Mouse (Mus musculus): ENCODE measurements around the gene Rpl22.
A peak's percentile ranks its signal among the peaks of the same experiment; 100 is the strongest.

The Rpl22 gene

DNA sequence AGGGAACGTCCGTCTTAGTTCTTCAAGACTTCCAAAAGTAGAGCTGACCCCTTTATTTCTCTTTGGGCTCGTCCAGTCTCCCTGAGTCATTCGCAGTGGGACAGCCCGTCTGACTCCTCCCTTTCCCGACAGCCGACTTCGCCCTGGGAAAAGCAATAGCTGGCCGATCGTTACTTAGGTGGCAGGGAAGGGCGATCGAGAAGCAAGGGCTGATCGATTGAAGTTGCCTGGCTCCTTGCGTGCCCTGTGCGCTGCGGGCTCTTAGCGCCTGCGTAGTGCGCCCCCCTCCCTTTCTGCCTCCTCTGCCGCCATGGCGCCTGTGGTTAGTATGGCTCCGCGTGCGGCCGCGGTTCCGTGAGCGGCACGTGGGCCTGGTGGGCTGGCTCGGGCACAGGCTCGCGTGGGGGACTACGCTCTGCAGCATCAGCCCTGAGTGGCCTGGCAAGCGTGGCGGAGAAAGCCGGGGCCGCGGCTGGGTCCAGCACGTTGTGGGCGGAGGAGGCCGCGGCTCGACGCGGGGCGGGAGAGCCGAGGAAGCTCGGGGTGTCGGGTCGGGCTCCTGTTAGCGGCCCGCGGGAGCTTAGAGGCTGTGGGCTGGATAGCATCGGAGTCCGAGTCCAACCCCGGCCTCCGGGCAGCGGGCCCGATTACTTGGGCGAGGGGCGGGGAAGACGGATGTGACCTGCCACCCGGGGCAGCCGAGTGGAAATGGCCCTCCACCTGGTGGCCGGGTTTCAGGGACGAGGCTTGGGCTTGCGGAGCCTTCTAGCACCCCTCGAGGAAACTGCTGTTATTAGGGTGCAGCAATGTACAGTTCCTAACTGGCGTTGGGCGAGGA is at the start of gene Rpl22:
Gene Rpl22 (plus strand): TSS at position 169 of the 838 bp plus-strand sequence.
- DNase-seq (ENCODE audit: low read depth, low spot score), result peak; percentile 97

DNA sequence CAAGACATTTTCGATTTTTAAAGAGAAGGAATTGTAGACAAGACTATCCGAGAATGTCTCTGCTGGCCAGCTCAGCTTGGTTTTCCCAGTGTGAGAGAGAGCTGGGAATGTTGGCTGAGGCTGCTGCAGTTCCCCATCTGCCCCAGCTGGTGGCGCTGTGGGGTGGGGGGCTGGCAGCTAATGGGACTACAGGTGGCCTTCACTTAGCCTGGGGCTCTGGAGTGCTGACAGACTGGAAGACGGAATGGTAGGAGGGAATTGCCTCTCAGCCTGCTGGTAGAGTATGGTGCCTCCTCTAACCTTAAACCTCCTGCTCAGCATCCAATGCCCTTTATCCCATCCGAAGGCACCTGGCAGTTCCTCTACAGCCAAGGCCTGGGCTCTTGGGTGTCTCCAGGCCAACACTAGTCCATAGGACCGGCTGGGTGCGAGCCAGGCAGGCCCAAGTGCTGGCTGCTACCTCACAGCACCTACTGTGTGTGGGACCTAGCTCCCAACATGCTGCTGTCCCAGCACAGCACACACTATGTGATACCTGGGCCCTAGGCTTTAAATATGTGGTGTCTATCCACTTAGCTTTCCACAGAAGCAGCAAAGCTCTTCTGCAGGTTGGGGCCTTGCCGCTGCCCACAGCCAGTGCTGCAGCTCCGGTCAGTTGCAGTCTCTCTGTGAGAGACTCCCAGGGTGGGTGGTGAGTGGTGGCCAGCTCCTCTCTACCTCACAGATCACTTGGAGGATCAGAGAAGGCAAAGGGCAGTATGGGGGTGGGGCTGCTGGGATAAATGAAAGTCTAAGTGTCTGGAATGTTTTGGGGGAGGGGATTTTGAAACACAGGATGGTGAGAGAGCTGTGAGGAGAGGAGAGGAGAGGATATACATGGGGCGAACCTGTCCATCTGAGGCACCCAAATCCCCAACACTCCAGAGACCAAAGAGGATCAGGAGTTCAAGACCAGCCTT is 48.9 kb upstream of the Rpl22 start:
- no peak for DNase-seq (ENCODE audit: low read depth, low spot score)

DNA sequence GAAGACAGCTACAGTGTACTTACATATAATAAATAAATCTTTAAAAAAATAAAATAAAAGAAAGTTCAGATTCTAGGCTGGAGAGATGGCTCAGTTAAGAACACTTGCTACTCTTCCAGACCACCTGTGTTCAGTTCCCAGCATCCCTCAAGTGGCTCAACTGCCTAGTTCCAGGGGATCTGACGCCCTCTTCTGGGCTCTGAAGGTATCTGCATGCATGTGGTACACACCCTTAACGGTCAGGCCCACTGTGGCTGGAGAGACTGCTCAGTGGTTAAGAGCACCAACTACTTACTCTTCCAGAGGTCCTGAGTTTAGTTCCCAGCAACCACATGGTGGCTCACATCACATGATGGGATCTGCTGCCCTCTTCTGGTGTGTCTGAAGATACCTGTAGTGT is 47.6 kb upstream of the Rpl22 start:
- DNase-seq (ENCODE audit: low read depth, low spot score), result no peak

DNA sequence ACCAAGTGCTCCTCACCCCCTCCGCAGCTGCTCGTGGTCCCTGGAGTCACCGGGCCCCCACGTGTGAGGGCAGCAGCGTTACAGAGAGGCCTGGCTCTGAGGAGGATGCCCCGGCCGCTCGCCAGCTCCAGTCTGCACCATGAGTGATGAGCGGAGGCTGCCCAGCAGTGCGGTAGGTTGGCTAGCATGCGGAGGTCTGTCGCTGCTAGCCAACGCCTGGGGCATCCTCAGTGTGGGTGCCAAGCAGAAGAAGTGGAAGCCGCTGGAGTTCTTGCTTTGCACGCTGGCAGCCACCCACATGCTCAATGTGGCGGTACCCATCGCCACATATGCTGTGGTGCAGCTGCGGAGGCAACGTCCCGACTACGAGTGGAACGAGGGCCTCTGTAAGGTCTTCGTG is 46.6 kb upstream of the Rpl22 start:
- no peak for DNase-seq (ENCODE audit: low read depth, low spot score)

DNA sequence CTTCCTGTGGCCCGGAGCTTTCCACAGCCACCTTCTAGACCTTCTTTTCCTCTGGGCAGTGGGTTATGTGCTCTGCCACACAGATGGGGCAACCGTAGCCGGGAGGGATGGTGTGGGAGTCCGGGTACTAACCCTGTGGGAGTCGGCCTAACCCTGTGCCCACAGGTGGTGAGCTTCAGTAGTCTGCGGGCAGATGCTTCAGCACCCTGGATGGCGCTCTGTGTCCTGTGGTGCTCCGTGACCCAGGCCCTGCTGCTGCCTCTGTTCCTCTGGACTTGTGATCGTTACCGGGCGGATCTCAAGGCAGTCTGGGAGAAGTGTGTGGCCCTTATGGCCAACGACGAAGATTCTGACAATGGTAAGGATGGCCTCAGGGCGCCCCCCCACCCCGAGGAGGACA is 43.9 kb upstream of the Rpl22 start:
- no peak for DNase-seq (ENCODE audit: low read depth, low spot score)

DNA sequence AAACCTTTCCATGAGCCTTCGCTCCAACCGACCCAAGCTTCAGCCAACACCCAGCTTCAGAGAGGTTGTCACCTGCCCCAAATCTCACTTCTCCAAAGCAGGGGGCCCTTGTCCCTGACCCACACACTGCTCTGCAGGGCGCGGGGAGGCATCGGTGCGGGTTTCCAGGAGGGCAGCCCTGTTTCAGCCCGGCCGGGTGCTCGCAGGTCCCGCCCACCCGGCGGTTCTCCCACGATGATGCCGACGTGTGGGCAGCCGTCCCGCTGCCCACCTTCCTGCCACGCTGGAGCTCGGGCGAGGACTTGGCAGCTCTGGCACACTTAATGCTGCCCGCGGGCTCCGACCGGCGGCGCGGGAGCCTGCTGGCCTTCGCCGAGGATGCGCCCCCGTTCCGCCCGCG is 42.8 kb upstream of the Rpl22 start:
- DNase-seq (ENCODE audit: low read depth, low spot score), result peak; percentile 36

DNA sequence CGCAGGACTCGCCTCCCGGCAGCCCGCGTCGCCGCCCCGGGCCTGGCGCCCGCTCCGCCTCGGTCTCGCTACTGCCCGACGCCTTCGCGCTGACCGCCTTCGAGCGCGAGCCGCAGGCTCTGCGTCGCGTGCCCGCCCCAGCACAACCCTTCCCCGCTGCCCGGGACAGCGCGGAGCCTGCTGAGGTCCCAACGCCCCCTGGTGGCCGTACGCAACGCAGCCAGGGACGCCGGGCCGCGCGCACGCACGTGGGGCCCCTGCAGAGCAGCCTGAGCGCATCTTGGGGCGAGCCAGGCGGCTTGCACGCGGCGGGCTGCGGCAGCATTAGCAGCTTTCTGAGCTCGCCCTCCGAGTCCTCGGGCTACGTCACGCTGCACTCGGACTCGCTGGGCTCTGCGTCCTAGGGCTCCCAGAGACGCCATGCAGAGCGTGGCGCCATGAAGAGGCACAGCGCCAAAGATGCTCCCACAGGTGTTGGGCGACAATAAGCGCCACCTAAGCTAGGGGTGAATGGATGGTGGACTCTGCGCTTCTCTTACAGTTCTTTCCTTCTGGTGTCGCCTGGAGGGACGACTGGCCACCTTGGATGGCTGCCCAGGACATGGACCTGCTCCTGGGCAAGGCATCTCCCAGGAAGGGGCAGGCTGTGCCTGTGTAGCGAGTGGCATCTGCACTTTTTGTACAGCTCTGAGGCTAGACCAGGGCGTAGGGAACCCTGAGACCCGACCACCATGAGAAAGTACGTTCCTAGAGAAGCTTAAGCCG is 42.2 kb upstream of the Rpl22 start:
- peak; percentile 84 for DNase-seq (ENCODE audit: low read depth, low spot score)

DNA sequence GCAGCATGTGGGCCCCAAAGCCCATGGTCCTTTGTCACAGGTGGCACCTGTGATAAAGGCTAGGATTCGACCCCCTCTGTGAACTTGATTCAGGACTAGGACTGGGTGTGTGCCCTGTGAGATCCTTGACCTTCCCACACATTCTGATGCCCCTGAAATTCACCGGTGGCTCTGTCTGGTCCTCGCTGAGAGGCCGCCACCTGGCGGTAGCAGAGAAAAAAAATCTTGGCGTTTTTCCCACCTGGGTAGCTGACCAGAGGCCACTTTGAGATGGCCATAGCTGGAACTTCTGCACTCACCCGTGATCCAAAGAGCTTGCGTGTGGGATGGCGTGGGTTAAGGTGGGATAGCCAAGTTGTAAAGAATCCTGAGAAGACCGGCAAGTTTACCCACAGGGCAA is 40.0 kb upstream of the Rpl22 start:
- peak; percentile 53 for DNase-seq (ENCODE audit: low read depth, low spot score)

DNA sequence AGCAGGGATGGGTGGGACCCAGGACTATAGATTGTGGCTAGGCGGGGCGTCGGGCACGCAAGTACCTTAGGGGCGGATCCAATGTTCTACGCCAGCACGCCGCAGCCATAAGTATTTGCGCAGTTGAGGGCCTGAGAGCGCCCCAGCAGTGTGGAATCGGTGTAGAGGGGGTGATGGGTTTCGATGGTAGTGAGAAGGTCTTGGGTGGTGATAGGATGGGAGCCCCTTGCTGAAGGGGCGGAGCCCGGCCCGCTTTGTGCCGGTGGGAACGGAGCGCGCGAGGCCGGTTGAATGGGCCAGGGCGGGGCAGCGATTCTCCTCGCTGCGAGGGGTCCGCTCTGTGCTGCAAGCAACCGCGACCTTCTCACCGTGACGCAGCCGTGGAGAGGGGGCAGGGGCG is 39.4 kb upstream of the Rpl22 start:
- DNase-seq (ENCODE audit: low read depth, low spot score), result no peak

DNA sequence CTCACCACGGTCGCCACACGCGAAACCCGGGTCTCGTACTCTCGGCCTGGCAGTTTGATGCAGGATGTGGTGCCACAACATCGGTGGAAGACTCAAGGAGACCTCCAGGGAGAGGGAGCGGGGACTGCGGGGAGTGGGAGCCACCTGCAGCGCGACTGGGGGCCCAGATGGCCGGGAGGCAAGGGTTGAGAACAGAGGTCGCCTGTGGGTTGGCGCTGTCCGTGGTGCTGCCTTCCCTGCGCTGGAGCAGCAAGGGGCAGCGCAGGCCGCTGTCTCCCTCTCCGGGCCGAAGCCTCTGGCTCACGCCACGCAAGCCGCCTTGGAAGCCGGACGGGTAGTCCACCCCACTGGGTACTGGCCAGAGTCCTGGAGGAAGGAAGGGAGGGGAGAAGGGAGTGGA is 38.7 kb upstream of the Rpl22 start:
- no peak for DNase-seq (ENCODE audit: low read depth, low spot score)

DNA sequence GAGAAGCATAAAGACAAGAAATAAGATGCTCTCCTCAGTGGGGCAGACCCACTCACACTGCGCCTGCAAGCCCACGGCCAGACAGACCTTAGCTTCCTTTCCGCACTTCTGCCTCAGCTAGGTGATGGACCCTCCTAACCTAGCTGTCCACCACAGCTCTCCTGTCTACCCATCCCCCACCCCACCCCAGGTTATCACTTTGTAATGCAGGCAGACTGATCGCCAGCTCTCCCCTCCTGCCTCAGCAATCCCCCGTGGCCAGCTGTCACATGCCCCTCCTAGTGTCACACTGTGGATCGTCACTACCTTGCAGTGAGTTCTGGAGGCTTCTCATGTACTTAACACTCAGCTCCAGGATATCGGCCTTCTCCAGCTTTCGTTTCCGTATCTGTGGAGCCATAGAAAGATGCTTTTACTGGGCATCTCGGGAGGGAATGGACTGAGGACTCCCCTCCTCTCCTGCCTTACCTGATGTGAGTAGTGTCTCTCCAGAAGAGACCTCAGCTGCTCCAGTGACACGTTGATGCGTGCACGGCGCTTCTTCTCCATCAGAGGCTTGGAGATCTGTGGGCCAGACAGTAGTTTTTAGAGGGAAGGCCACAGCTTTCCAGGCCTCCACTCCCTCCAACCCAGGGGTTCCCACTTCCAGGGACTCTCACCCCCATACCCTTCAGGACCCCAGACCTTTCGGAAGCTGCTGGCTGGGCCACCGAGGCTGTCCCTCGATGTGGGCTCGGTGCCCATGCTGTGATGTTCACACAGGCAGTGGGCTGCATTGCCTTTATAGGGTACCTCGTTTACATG is 38.0 kb upstream of the Rpl22 start:
- no peak for DNase-seq (ENCODE audit: low read depth, low spot score)

DNA sequence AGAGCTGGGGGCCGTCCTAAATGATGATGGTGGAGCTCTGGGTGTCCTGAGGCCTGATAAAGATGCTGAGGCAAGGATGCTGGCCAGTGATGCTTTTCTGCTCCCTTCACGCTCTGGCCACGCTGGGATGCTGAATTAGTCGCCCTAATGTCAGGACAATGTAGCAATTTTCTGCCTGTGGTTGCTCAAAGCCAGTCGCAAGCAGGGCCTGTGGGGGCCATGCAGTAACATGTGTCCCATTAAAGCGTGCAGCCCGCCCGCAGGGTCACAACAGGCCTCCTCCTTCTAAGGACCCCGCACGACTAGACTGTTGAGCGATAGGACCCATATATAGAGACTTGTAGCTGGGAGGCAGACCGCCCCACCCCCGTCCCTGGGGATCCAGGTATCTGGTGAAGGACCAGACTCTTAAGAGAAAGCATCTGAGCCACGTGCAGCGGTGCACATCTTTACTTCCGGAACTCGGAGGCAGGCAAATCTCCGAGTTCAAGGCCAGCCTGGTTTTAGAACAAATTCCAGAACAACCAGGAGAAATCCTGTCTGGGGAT is 37.1 kb upstream of the Rpl22 start:
- DNase-seq (ENCODE audit: low read depth, low spot score), result no peak

DNA sequence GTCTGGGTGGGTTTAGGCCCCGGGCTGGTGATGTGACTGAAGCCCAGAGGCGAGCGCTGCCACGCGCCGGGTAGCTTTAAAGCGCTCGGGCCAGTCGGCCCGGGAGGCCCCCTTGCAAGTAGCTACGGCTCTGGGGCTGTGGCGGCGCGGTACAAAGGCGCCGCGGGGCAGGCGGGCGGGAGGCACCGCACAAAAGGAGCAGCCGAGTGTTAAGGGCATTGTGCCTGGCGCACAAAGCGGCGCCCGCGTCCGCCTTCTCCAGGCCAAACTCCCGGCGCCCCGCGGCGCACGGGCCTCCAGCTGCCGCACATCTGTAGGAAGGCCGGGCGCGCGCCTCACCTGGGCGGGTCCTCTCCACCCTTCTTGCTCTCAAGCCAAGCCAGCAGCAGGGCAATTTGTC is 35.2 kb upstream of the Rpl22 start:
- peak; percentile 31 for DNase-seq (ENCODE audit: low read depth, low spot score)

DNA sequence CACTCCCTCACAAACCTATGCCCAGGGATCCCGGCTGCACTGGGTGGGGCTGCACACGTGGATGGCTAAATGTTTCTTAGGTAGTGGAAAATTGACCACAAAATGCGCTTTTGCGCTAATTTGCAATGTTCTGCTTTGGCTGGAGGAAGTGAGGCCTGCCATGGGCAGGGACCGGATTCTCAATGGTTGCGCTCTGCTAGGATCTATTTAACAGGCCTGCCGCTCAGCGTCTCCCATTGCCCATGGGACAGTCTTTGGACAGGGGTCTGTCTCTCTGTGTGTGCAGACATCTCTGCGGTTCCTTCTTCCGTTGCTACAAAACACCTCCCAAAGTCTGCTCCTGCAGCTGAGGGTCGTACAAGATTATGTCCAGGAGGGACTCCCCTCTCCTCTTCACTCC is 34.6 kb upstream of the Rpl22 start:
- DNase-seq (ENCODE audit: low read depth, low spot score), result no peak

DNA sequence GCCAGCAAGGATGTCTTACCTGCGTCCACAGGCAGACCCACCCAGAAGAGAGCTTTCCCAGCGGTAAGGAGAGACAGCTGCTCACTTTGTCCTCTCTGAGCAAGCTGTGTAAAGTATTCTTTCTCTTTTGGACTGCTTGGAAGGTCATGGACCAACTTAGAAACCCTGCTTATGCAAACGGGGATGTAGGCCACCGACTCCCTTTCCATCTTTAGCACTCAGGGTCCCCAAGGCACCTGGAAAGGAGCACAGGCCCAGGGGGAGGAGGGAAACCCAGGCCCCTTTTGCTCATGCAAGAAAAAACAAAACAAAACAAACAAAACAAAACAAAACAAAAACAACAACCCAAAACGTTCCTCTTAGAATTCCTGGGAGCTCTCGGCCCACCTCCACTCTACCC is 34.0 kb upstream of the Rpl22 start, which contains the start of gene Hes3:
Gene Hes3 (minus strand): TSS at position 101 of the 400 bp plus-strand sequence.
- no peak for DNase-seq (ENCODE audit: low read depth, low spot score)

DNA sequence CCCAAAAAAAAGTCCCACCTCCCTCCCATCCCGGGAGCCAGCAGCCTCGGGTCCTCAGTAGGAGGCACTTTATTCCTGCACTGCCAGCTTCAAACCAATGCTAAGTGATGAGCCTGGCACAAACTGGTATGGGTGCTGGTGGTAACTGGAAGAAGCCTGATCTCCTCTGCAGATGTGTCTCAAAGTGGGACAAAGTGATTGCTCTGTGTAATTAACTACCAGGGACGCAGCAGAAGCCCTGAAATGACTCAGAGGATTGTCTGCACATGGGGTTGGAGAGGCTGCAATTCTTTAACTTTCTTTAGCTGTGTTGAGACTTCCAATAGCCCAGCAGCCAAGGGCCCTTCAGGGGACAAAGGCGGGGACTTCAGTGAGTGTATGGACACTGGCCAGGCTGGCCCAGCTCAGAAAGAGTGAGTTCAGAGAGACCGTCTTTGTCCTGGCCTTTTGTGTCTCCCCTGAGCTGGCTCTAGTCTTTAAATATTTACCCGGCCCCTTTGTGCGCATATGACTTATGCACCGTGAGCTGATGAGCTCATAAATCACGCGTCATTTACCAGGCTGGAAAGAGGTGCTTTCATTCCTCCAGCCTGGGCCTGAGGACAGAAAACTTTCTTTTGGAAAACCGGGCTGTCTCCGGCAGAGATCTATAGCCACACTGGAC is 33.3 kb upstream of the Rpl22 start:
- no peak for DNase-seq (ENCODE audit: low read depth, low spot score)

DNA sequence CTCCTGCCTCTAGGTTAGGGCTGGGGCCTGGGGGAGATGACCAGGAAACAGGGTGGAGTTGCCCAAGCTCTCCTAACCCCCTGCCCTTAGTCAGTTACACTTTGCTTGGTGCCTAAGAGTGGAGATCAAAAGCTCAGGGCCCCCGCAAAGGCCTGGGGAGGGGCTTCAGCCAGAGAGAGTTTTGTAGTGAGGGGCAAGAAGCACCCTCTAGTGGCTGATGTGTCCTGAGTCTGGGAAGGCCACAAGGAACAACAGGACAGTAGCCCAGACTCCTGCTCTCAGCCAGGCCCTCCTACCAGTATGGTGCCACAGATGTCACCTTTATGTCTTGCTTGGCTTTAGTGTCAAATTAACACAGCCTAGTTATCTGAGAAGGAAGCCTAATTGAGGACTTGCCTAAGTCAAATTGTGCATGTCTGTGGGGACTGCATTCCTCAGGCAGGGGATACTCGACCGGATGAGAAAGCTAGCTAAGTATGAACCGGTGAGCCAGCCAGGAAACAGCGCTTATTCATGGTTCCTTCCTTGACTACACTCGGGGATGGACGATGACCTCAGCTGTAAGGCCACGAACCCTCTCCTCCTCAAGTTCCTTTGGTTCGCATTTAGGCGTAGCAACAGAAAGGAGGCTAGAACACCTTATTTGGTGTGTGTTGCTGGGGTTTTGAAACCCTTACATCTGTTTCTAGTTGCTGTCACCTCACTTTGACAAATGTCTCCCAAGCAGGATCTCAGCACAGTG is 31.2 kb upstream of the Rpl22 start:
- no peak for DNase-seq (ENCODE audit: low read depth, low spot score)

DNA sequence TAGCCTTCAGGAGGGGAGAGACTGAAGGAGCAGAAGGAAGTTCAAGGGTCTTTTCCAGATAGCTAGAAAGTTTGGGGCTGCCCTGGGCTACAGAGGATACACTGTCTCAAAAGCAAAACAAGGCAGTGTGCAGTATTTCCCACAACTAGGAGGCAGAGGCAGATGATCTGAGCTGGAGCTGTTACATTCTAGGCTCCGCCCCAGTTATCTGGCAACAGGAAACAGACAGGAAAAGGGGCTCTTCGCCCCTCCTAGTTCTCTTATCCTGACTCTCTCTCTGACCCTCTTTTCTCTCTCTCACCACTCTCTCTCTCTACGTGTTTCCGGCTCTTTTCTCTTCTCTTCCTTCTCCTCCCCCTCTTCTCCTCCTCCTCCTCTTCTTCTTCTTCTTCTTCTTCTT is 29.6 kb upstream of the Rpl22 start:
- DNase-seq (ENCODE audit: low read depth, low spot score), result no peak

DNA sequence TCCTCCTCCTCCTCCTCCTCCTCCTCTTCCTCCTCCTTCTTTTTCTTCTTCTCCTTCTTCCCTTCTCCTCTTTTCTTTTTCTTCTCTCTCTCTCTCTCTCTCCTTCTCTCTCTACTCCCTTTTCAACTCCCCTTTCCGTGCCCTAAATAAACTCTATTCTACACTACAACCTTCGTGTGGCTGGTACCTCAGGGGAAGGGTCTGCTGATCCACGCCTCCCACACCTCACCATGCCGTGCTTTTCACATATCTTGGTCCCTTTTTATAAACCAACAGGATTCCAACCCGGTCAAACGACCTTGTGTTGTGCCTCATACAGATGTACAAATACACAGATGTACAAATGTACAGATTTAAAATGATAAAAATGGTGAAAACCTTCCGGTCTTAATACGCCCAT is 29.2 kb upstream of the Rpl22 start:
- DNase-seq (ENCODE audit: low read depth, low spot score), result no peak

Data from A20 (cell line).